Mouse (Mus musculus) testis, postnatal 14 days (tissue): ENCODE data around the gene Coro2b.
A peak's percentile ranks its signal among the peaks of the same experiment; 100 is the strongest.

Experiments used
- DNase-seq: peaks from one replicate; pipeline ENCODE4 v3.0.0; 2021; ENCODE audit warnings: low spot score

The Coro2b gene

GRCm38 (mm10) chr9:62385727-62386518, 150.9 kb downstream of the Coro2b start:
- DNase-seq = no peak

- DNase-seq = no peak
Measured at GRCm38 (mm10) chr9:62385062-62385461, 151.8 kb downstream of the Coro2b start.

GRCm38 (mm10) chr9:62382519-62383084, 154.2 kb downstream of the Coro2b start:
- no peak for DNase-seq

- no peak for DNase-seq
Measured at GRCm38 (mm10) chr9:62381402-62381913, 155.4 kb downstream of the Coro2b start.

GRCm38 (mm10) chr9:62380351-62380750, 156.5 kb downstream of the Coro2b start:
- no peak for DNase-seq

- no peak for DNase-seq
Measured at GRCm38 (mm10) chr9:62377897-62378296, 158.9 kb downstream of the Coro2b start.

- no peak for DNase-seq
Measured at GRCm38 (mm10) chr9:62374276-62374675, 162.6 kb downstream of the Coro2b start.

GRCm38 (mm10) chr9:62373222-62374123, 163.4 kb downstream of the Coro2b start:
- peak; percentile 49 for DNase-seq

- no peak for DNase-seq
Measured at GRCm38 (mm10) chr9:62372556-62373221, 164.2 kb downstream of the Coro2b start.

GRCm38 (mm10) chr9:62371745-62372555, 164.9 kb downstream of the Coro2b start:
- DNase-seq = no peak

GRCm38 (mm10) chr9:62370648-62371280, 166.1 kb downstream of the Coro2b start:
- DNase-seq = no peak

GRCm38 (mm10) chr9:62370186-62370585, 166.7 kb downstream of the Coro2b start:
- no peak for DNase-seq
